8 mouse cellular contexts compared by ENCODE assay signal in genomic region chr15:51503341-51503740, GRCm38 (mm10).
DNase-seq lines count a peak whose midpoint lies in the region; ATAC-seq and TF ChIP-seq lines count a peak whose summit lies in the region.
"Had no signal": no experiment of that assay in that cellular context is flagged by ENCODE, and none has a peak within 500 bp of the region (broad histone marks: within the 10 kb centered on the region; RNA-seq: fewer than 3 reads in every experiment).

No protein-coding gene starts in this region.

- H3K27ac ChIP-seq in lung, postnatal 0 days (ENCODE audit: low read length) = no peak overlapping the region
- no peak overlapping the region for H3K27ac ChIP-seq in forebrain, embryonic 10.5 days
- no peak overlapping the region for H3K27ac ChIP-seq in hindbrain, postnatal 0 days
- H3K27ac ChIP-seq in stomach, embryonic 16.5 days (ENCODE audit: low read length) = no peak overlapping the region
- H3K27ac ChIP-seq: neural tube, embryonic 12.5 days had no signal

- TF ChIP-seq EP300 in lung, postnatal 0 days (IDR thresholded peaks at IDR 0.05) = no peak

- ATAC-seq in lung, postnatal 0 days = no peak
- ATAC-seq in hindbrain, postnatal 0 days = no peak
- ATAC-seq in stomach, embryonic 16.5 days (ENCODE audit: insufficient read depth, low FRiP score) = no peak

- DNase-seq in lung, postnatal 0 days (ENCODE audit: low spot score) = no peak
- no peak for DNase-seq in lung, postnatal 25 days (ENCODE audit: low spot score)
- DNase-seq in forebrain, embryonic 10.5 days (ENCODE audit: extremely low spot score, low spot score) = peak; percentile 42
- DNase-seq in hindbrain, postnatal 0 days (ENCODE audit: low spot score) = no peak
- no peak for DNase-seq in yolk sac, embryonic 10.5 days (ENCODE audit: low spot score)
- DNase-seq in right cerebral cortex, postnatal 4 days = no peak

- 19% methylated on average over 8 of the region's 8 CpGs for WGBS in lung, postnatal 0 days
- WGBS in forebrain, embryonic 10.5 days = 14% methylated on average over 8 of the region's 8 CpGs
- 38% methylated on average over 8 of the region's 8 CpGs for WGBS in hindbrain, postnatal 0 days
- WGBS in stomach, embryonic 16.5 days = 25% methylated on average over 6 of the region's 8 CpGs

- H3K9me3 ChIP-seq in lung, postnatal 0 days (ENCODE audit: low read length) = no peaks in the 10 kb centered on the region
- H3K9me3 ChIP-seq in forebrain, embryonic 10.5 days = no peaks in the 10 kb centered on the region
- H3K9me3 ChIP-seq in hindbrain, postnatal 0 days (ENCODE audit: low read length) = no peaks in the 10 kb centered on the region
- no peaks in the 10 kb centered on the region for H3K9me3 ChIP-seq in stomach, embryonic 16.5 days (replicated peaks; ENCODE audit: control insufficient read depth, low read length)
- H3K9me3 ChIP-seq: neural tube, embryonic 12.5 days had no signal

- H3K4me2 ChIP-seq in lung, postnatal 0 days (replicated peaks; ENCODE audit: low read depth, low read length) = peak overlapping the region; percentile 37
- H3K4me2 ChIP-seq in hindbrain, postnatal 0 days (ENCODE audit: low read depth, low read length) = peak overlapping the region; percentile 21
- H3K4me2 ChIP-seq in stomach, embryonic 16.5 days (ENCODE audit: low read depth, low read length) = peak overlapping the region; percentile 34
- H3K4me2 ChIP-seq: neural tube, embryonic 12.5 days had no signal

- no peaks in the 10 kb centered on the region for H3K36me3 ChIP-seq in lung, postnatal 0 days (ENCODE audit: insufficient read depth, low read length)
- H3K36me3 ChIP-seq in forebrain, embryonic 10.5 days (replicated peaks) = no peaks in the 10 kb centered on the region
- H3K36me3 ChIP-seq in hindbrain, postnatal 0 days (ENCODE audit: insufficient read depth, low read length) = no peaks in the 10 kb centered on the region
- H3K36me3 ChIP-seq in stomach, embryonic 16.5 days (ENCODE audit: control insufficient read depth, insufficient read depth, low read length) = no peaks in the 10 kb centered on the region
- H3K36me3 ChIP-seq: neural tube, embryonic 12.5 days had no signal

- H3K9ac ChIP-seq in lung, postnatal 0 days (replicated peaks; ENCODE audit: low read depth) = no peak overlapping the region
- H3K9ac ChIP-seq in hindbrain, postnatal 0 days (replicated peaks; ENCODE audit: low read length) = no peak overlapping the region
- no peak overlapping the region for H3K9ac ChIP-seq in stomach, embryonic 16.5 days (ENCODE audit: low read length)
- H3K9ac ChIP-seq: neural tube, embryonic 12.5 days had no signal

- no peak for TF ChIP-seq CTCF in lung, postnatal 0 days (IDR thresholded peaks at IDR 0.05)
- no peak for TF ChIP-seq CTCF in hindbrain, postnatal 0 days (IDR thresholded peaks at IDR 0.05; ENCODE audit: low read depth)

- H3K4me3 ChIP-seq in lung, postnatal 0 days (ENCODE audit: low read depth, low read length) = 0 out of 2 replicates have a peak overlapping the region, but pooled peaks have one; percentile 12
- peak overlapping the region; percentile 28; the same call in 1 of the 2 replicates for H3K4me3 ChIP-seq in forebrain, embryonic 10.5 days
- no peak overlapping the region for H3K4me3 ChIP-seq in hindbrain, postnatal 0 days (ENCODE audit: low read length)
- H3K4me3 ChIP-seq in stomach, embryonic 16.5 days (replicated peaks; ENCODE audit: low read length) = no peak overlapping the region
- H3K4me3 ChIP-seq: neural tube, embryonic 12.5 days had no signal

- H3K27me3 ChIP-seq in lung, postnatal 0 days (replicated peaks; ENCODE audit: insufficient read depth, low read length) = no peaks in the 10 kb centered on the region
- no peaks in the 10 kb centered on the region for H3K27me3 ChIP-seq in forebrain, embryonic 10.5 days (ENCODE audit: poor library complexity, severe bottlenecking)
- no peaks in the 10 kb centered on the region for H3K27me3 ChIP-seq in hindbrain, postnatal 0 days (ENCODE audit: insufficient read depth, low read length)
- H3K27me3 ChIP-seq in stomach, embryonic 16.5 days (ENCODE audit: control insufficient read depth, insufficient read depth, low read length) = no peaks in the 10 kb centered on the region
- H3K27me3 ChIP-seq: neural tube, embryonic 12.5 days had no signal

- no peaks in the 10 kb centered on the region for H3K4me1 ChIP-seq in lung, postnatal 0 days (ENCODE audit: insufficient read depth, low read depth, low read length)
- H3K4me1 ChIP-seq in forebrain, embryonic 10.5 days = peaks cover 18% of the 10 kb centered on the region
- H3K4me1 ChIP-seq in hindbrain, postnatal 0 days (ENCODE audit: insufficient read depth, low read length) = no peaks in the 10 kb centered on the region
- H3K4me1 ChIP-seq in stomach, embryonic 16.5 days (ENCODE audit: control insufficient read depth, insufficient read depth, low read length) = peaks cover 4% of the 10 kb centered on the region; the same call in 1 of the 2 replicates
- H3K4me1 ChIP-seq: neural tube, embryonic 12.5 days had no signal

Comparison
In these comparisons a context has a peak if more than half of its experiments do, and no peak if none do; other contexts are left out.
1. H3K4me3 ChIP-seq: peak in lung, postnatal 0 days (single experiment) and forebrain, embryonic 10.5 days (single experiment); none in hindbrain, postnatal 0 days (single experiment) and stomach, embryonic 16.5 days (single experiment).
2. Peak in every context shown above with its lines, with median percentiles within 50 percentile points of each other: H3K4me2 ChIP-seq.